Comparison of ENCODE assay signal across 21 mouse cellular contexts in the genomic region with DNA sequence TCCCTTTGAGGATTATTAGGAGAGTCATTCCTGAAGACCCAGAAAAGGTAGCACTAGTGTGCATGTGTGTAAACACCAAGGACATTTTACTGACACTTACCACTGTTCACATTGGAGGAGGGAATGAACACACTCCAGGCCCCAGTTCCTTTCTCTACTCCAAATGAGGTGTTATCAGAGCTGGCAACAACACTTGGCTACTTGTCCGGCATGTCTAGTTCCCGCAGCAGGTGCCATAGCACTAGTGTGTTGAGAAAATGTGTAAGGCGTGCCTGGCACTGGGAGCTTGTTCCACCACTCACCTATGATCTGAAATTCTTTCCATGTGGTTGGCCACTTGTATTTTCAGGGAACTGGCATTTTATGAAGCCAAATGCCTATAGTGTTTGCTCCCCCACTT.
DNase-seq lines count a peak whose midpoint lies in the region; ATAC-seq lines count a peak whose summit lies in the region.
"Had no signal": no experiment of that assay in that cellular context is flagged by ENCODE, and none has a peak within 500 bp of the region (broad histone marks: within the 10 kb centered on the region; RNA-seq: fewer than 3 reads in every experiment).

No protein-coding gene starts in this region.

- ATAC-seq in cerebellum, adult (ENCODE audit: insufficient number of reproducible peaks, low FRiP score, low TSS enrichment) = 0 out of 2 replicates have a peak, but pooled peaks have one; percentile 37
- ATAC-seq in lung, embryonic 15.5 days (ENCODE audit: borderline replicate concordance, extremely low read depth, low FRiP score, low TSS enrichment) = peak; percentile 55; the same call in 1 of the 2 replicates
- ATAC-seq in heart, embryonic 16.5 days (replicated peaks; ENCODE audit: extremely low read depth, insufficient read depth, low FRiP score) = peak; percentile 72
- ATAC-seq: CD4-positive, CD25-positive, alpha-beta regulatory T cell, adult 4 months; forebrain, embryonic 14.5 days; intestine, embryonic 15.5 days had no signal

- H3K27me3 ChIP-seq in lung, embryonic 15.5 days = no peaks in the 10 kb centered on the region
- no peaks in the 10 kb centered on the region for H3K27me3 ChIP-seq in heart, embryonic 16.5 days (ENCODE audit: control insufficient read depth, insufficient read depth, low read length)
- no peaks in the 10 kb centered on the region for H3K27me3 ChIP-seq in midbrain, embryonic 10.5 days (ENCODE audit: low read depth, poor library complexity, severe bottlenecking)
- H3K27me3 ChIP-seq: intestine, embryonic 15.5 days; neural tube, embryonic 12.5 days had no signal

- H3K27ac ChIP-seq in lung, embryonic 15.5 days = peak overlapping the region; percentile 50
- peak overlapping the region; percentile 73 for H3K27ac ChIP-seq in heart, embryonic 16.5 days (ENCODE audit: low read length)
- H3K27ac ChIP-seq in midbrain, embryonic 10.5 days (replicated peaks) = no peak overlapping the region
- H3K27ac ChIP-seq: hindbrain, embryonic 14.5 days; intestine, embryonic 15.5 days; neural tube, embryonic 12.5 days; stomach, postnatal 0 days had no signal

- peaks cover 13% of the 10 kb centered on the region for H3K4me1 ChIP-seq in lung, embryonic 15.5 days
- H3K4me1 ChIP-seq in heart, embryonic 16.5 days (ENCODE audit: control insufficient read depth, insufficient read depth, low read length) = peaks cover 13% of the 10 kb centered on the region
- no peaks in the 10 kb centered on the region for H3K4me1 ChIP-seq in midbrain, embryonic 10.5 days
- H3K4me1 ChIP-seq: intestine, embryonic 15.5 days; neural tube, embryonic 12.5 days had no signal

- intact Hi-C loops in left cerebral cortex, postnatal 10 days (cut with DNase I) = no loop called here

- DNase-seq in cerebellum, adult 11-12 months = no peak
- DNase-seq in lung, postnatal 14 days = no peak
- peak; percentile 22 for DNase-seq in lung, postnatal 36 days
- DNase-seq in left cerebral cortex, postnatal 10 days (ENCODE audit: extremely low spot score in 1 of 2, low spot score in 2 of 2) = no peak
- DNase-seq in midbrain, embryonic 10.5 days (ENCODE audit: low spot score) = no peak
- DNase-seq: gastrocnemius, postnatal 36 days; kidney, postnatal 4 days; left cerebral cortex, postnatal 4 days; thymus, postnatal 25 days had no signal

- no peaks in the 10 kb centered on the region for H3K36me3 ChIP-seq in lung, embryonic 15.5 days
- no peaks in the 10 kb centered on the region for H3K36me3 ChIP-seq in heart, embryonic 16.5 days (ENCODE audit: control insufficient read depth, insufficient read depth)
- no peaks in the 10 kb centered on the region for H3K36me3 ChIP-seq in midbrain, embryonic 10.5 days
- H3K36me3 ChIP-seq: intestine, embryonic 15.5 days; neural tube, embryonic 12.5 days had no signal

- WGBS in lung, embryonic 15.5 days = 61% methylated on average over 3 of the region's 3 CpGs
- WGBS in heart, embryonic 16.5 days = 27% methylated on average over 3 of the region's 3 CpGs
- WGBS in midbrain, embryonic 10.5 days = 91% methylated on average over 3 of the region's 3 CpGs

- H3K9me3 ChIP-seq in lung, embryonic 15.5 days = no peaks in the 10 kb centered on the region
- no peaks in the 10 kb centered on the region for H3K9me3 ChIP-seq in heart, embryonic 16.5 days (replicated peaks; ENCODE audit: control insufficient read depth, low read length)
- no peaks in the 10 kb centered on the region for H3K9me3 ChIP-seq in midbrain, embryonic 10.5 days (replicated peaks)
- H3K9me3 ChIP-seq: G1E; intestine, embryonic 15.5 days; neural tube, embryonic 12.5 days had no signal

- no peak overlapping the region for H3K4me2 ChIP-seq in lung, embryonic 15.5 days
- H3K4me2 ChIP-seq in heart, embryonic 16.5 days (ENCODE audit: low read depth, low read length) = peak overlapping the region; percentile 0; the same call in 1 of the 2 replicates
- H3K4me2 ChIP-seq: hindbrain, embryonic 14.5 days; intestine, embryonic 15.5 days; midbrain, embryonic 11.5 days; neural tube, embryonic 12.5 days had no signal

- no peak overlapping the region for H3K9ac ChIP-seq in lung, embryonic 15.5 days
- no peak overlapping the region for H3K9ac ChIP-seq in heart, embryonic 16.5 days (ENCODE audit: low read length)
- H3K9ac ChIP-seq: hindbrain, embryonic 14.5 days; intestine, embryonic 15.5 days; neural tube, embryonic 12.5 days had no signal

- H3K4me3 ChIP-seq in lung, embryonic 15.5 days = no peak overlapping the region
- no peak overlapping the region for H3K4me3 ChIP-seq in heart, embryonic 16.5 days (ENCODE audit: low read length)
- H3K4me3 ChIP-seq in midbrain, embryonic 10.5 days = no peak overlapping the region
- H3K4me3 ChIP-seq: erythroblast, embryonic 14.5 days; intestine, embryonic 15.5 days; neural tube, embryonic 12.5 days had no signal
